Mouse (Mus musculus) neural tube, embryonic 15.5 days (tissue): ENCODE measurements around the gene Nusap1. TPM values are rescaled to one million over a fixed set of nuclear protein-coding genes. Genes with fewer than 3 reads are reported as not detected.
"Not testable (repeated sequence)": the region's sequence is repeated elsewhere in the genome, so short reads cannot be mapped to it uniquely, and the experiment has no call there.

Source experiments
- ATAC-seq: fragments of 200-750 bp; cut with Nextera tagmentation; 2 replicates; pipeline ENCODE4 v1.8.0; 2017; ENCODE audit warnings: mild to moderate bottlenecking, moderate TSS enrichment, moderate library complexity; ENCODE audit not compliant: low FRiP score
- H3K27ac ChIP-seq: fragments of 300-500 bp; sonication (generic); replicated peaks from 2 replicates; pipeline ENCODE4 v1.5.1; 2015; ENCODE audit warnings: mild to moderate bottlenecking, inconsistent platforms
- H3K27me3 ChIP-seq: fragments of 300-500 bp; sonication (generic); replicated peaks from 2 replicates; pipeline ENCODE4 v1.6.1; 2015; ENCODE audit warnings: inconsistent platforms
- H3K36me3 ChIP-seq: fragments of 300-500 bp; sonication (generic); 2 replicates; pipeline ENCODE4 v1.6.1; 2015; ENCODE audit warnings: inconsistent platforms
- H3K4me1 ChIP-seq: fragments of 300-500 bp; sonication (generic); 2 replicates; pipeline ENCODE4 v1.6.1; 2015; ENCODE audit warnings: inconsistent platforms
- H3K4me2 ChIP-seq: fragments of 300-500 bp; sonication (generic); 2 replicates; pipeline ENCODE4 v1.6.1; 2015; ENCODE audit warnings: inconsistent platforms, mild to moderate bottlenecking, moderate library complexity
- H3K4me3 ChIP-seq: fragments of 300-500 bp; sonication (generic); replicated peaks from 2 replicates; pipeline ENCODE4 v1.5.1; 2015; ENCODE audit warnings: mild to moderate bottlenecking, inconsistent platforms
- H3K9ac ChIP-seq: fragments of 300-500 bp; sonication (generic); replicated peaks from 2 replicates; pipeline ENCODE4 v1.6.1; 2015; ENCODE audit warnings: mild to moderate bottlenecking, inconsistent platforms
- H3K9me3 ChIP-seq: fragments of 300-500 bp; sonication (generic); replicated peaks from 2 replicates; pipeline ENCODE4 v1.6.1; 2016; ENCODE audit warnings: inconsistent platforms
- WGBS: fragments of 180-500 bp; shearing (Covaris S2); methylation state at CpG from one replicate; pipeline ENCODE4 v1.1.7; 2015; ENCODE audit warnings: mixed read lengths; 5-methylcytosine and 5-hydroxymethylcytosine counted together
- polyA plus RNA-seq: library from polyadenylated mRNA; unstranded; fragments of >200 nt; fragmentation: Nextera tagmentation; extraction: Ambion mirVana; gene quantifications from 2 replicates; pipeline ENCODE4 v1.2.1, GENCODE M21; 2015

Gene Nusap1
- polyA plus RNA-seq, 1 experiment from 2014 or later = 8.3 TPM

DNA sequence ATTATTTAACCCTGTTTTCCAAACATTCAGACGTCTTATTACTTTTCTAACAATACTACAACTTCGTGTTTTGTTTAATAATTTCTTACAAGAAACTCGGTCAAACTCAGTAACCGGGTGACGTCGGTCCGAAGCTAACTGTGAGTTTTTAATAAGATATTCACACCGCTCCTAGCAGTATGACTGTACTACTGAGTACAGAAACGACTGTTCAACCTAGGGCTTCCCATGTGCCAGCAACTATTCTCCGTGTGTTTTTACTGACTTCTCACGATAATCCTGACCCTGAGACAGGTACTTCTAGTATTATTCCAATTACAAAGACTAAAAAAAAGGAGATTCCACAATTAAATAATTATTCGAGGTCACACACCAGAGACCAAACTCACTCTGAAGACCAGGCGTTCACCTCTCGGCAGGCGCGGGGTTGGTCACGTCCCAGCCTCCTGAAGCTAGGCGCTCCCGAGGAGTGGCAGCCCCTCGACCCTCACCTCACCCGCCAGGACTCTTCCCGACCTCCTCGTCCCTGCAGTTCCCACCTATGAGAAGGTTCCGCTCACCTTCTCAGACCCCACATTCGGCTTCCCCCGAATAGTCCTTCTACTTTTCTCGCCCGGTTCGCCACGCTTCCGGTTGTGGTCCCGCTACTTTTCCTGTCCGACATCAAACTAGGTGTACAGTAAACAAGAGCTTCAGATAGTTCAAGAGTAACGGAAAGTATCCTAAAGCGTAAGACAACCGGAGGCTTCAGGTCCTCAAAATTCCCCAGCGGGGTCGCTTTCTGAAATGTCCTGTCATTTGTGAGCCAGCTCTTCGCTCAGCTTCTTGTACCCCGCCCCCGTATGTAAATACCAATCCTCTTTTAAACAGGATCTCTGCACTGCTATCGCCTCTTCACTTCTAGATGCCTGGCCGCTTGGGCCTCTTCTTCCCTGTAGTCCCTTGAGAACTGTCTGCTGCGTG, 44.4 kb downstream of the Nusap1 start, which contains the start of gene Ndufaf1:
Ndufaf1 (minus strand) TSS at position 608 of the 963 bp plus-strand sequence.
- Histone ChIP-seq H3K4me1 (peaks cover 10% of the 10 kb centered on the region), H3K9me3 (no peaks in the 10 kb centered on the region), H3K9ac (peak within 1 kb of the TSS; percentile 80), H3K27ac (peak within 1 kb of the TSS; percentile 51; the same call in 1 of the 2 replicates), H3K27me3 (no peaks in the 10 kb centered on the region), H3K36me3 (peaks cover 21% of the 10 kb centered on the region), H3K4me3 (peak within 1 kb of the TSS; percentile 90), H3K4me2 (peak within 1 kb of the TSS; percentile 86)
- peak; percentile 95 for ATAC-seq
- 2% methylated on average over 44 of the region's 44 CpGs for WGBS

DNA sequence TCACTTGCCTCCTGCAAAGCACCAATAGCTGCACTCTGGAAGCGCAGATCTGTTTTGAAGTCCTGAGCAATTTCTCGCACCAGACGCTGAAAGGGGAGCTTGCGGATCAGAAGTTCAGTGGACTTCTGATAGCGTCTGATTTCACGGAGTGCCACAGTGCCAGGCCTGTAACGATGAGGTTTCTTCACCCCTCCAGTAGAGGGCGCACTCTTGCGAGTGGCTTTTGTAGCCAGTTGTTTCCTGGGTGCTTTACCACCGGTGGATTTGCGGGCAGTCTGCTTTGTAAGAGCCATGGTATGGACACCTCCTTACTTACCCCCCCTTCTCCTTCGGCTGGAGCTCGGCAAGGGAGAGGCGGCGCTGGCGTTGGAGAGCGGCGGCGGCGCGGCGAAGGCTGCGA, 47.6 kb downstream of the Nusap1 start:
- H3K27ac ChIP-seq, H3K4me1 ChIP-seq, H3K9me3 ChIP-seq, H3K4me3 ChIP-seq, H3K36me3 ChIP-seq, H3K9ac ChIP-seq, H3K27me3 ChIP-seq, ATAC-seq, H3K4me2 ChIP-seq: not testable (repeated sequence)
- 69% methylated on average over 22 of the region's 23 CpGs for WGBS

DNA sequence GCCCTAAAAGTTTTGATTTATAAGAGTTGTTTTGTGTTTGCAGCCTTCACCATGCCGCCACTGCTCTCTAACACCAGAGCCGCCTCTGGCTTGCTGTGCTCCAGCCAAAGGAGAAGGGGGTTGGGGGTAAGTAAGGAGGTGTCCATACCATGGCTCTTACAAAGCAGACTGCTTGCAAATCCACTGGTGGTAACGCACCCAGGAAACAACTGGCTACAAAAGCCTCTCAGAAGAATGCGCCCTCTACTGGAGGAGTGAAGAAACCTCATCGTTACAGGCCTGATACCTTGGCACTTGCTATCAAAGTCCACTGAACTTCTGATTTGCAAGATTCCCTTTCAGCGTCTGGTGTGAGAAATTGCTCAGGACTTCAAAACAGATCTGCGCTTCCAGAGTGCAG, 50.9 kb downstream of the Nusap1 start:
- WGBS = 17% methylated on average over 7 of the region's 7 CpGs
- ATAC-seq = no peak
- no peak overlapping the region for H3K4me2 ChIP-seq
- H3K9ac ChIP-seq = no peak overlapping the region
- H3K36me3 ChIP-seq = no peaks in the 10 kb centered on the region
- no peaks in the 10 kb centered on the region for H3K9me3 ChIP-seq
- no peak overlapping the region for H3K4me3 ChIP-seq
- H3K27ac ChIP-seq = no peak overlapping the region
- H3K4me1 ChIP-seq = no peaks in the 10 kb centered on the region
- peaks cover 3% of the 10 kb centered on the region; the same call in 1 of the 2 replicates for H3K27me3 ChIP-seq

DNA sequence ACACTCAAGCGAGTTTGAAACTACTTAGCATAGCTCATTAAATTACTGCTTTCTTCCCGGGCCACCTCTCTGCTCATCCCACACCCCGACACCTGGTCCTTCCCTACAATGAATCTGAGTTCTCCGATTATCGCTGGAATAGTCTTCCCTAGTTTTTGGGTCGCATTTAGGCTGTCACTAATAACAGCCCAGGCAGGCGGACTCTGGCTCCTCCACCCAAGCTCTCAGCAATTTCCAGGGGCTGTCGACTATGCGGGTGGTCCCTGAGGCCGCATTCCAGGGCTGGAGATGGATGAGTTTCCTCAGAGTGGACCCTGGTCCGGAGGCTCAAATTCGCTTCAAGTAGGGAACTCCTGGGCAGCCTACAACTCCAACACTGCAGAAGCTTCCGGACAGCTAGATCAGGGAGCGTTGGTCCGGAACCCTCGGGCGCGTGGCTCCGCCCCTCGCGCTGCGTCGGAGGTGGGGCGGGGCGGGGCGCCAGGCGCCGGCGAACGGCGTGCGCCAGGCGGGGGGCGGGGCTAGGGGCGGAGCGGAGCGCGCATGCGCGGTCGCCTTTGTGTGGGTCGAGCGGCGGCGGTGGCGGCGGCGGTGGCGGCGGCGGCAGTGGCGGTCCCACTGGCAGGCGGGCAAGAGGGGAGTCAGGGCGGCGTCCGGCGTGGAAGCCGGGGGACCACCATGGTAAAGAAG, 56.6 kb downstream of the Nusap1 start, which contains the start of gene Rtf1:
Rtf1 (plus strand) TSS at position 544 of the 690 bp plus-strand sequence.
- peak within 1 kb of the TSS; percentile 97 for H3K4me3 ChIP-seq
- peak; percentile 97 for ATAC-seq
- peak within 1 kb of the TSS; percentile 78 for H3K4me2 ChIP-seq
- 0 out of 2 replicates have a peak, but pooled peaks cover 3% of the 10 kb centered on the region for H3K27me3 ChIP-seq
- H3K9ac ChIP-seq = peak within 1 kb of the TSS; percentile 99
- WGBS = under 1% methylated on average over 54 of the region's 58 CpGs
- H3K4me1 ChIP-seq = peaks cover 30% of the 10 kb centered on the region
- peak within 1 kb of the TSS; percentile 85 for H3K27ac ChIP-seq
- no peaks in the 10 kb centered on the region for H3K9me3 ChIP-seq
- no peaks in the 10 kb centered on the region for H3K36me3 ChIP-seq

DNA sequence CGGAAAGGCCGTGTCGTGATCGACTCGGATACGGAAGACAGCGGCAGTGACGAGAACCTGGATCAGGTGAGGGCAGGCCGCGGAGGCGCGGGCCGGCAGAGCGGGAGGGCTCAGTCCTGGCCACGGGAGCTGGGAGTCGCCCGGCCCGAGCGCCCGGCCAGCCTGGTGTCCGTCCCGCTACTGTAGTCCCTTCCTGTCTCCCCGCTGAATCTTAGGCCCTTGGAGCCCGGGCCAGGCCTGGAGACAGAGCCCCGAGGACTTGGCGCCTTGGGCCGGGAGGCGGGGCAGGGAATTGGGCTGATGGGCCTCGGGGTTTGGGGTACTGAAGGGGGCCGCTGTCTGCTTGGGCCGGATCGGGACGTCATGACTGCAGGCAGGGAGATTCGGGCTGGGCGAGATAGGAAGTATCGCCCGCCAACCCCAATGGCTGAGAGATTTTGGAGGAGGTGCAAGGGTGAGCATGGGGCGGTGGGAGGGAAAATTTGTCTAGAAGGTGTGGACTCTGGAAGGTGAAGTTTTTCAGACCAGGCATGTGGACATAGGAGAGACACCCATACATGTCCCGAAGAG, 57.2 kb downstream of the Nusap1 start:
- Histone ChIP-seq H3K9me3 (no peaks in the 10 kb centered on the region), H3K27me3 (0 out of 2 replicates have a peak, but pooled peaks cover 3% of the 10 kb centered on the region), H3K4me3 (peak overlapping the region; percentile 97), H3K4me1 (peaks cover 30% of the 10 kb centered on the region), H3K27ac (peak overlapping the region; percentile 81), H3K9ac (peak overlapping the region; percentile 99), H3K36me3 (no peaks in the 10 kb centered on the region), H3K4me2 (peak overlapping the region; percentile 78)
- under 1% methylated on average over 39 of the region's 39 CpGs for WGBS
- ATAC-seq = peak; percentile 85

DNA sequence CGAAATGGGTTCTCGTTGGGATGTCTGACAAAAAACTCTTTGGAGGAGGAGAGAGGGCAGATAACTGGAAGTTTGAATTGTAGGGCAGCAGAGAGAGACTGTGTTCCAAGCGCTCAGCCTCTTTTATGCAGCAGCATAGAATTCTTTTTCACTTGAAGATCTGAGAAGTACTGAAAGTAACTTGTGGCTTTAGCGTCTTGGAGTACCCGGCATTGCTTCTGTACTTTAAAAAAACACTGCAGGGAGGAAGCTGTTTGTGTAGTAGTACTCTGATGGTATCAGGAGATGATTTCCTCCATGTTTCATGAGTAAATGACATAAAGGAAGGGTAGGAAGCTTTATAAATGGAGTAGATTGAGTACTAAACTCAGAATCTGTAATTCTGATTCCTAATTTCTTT, 57.7 kb downstream of the Nusap1 start:
- H3K27ac ChIP-seq = peak overlapping the region; percentile 81; the same call in 1 of the 2 replicates
- 0 out of 2 replicates have a peak, but pooled peaks cover 3% of the 10 kb centered on the region for H3K27me3 ChIP-seq
- no peaks in the 10 kb centered on the region for H3K36me3 ChIP-seq
- peak overlapping the region; percentile 97 for H3K4me3 ChIP-seq
- no peaks in the 10 kb centered on the region for H3K9me3 ChIP-seq
- H3K9ac ChIP-seq = peak overlapping the region; percentile 99
- no peak for ATAC-seq
- H3K4me1 ChIP-seq = peaks cover 30% of the 10 kb centered on the region
- WGBS = 4% methylated on average over 5 of the region's 5 CpGs
- H3K4me2 ChIP-seq = peak overlapping the region; percentile 78

DNA sequence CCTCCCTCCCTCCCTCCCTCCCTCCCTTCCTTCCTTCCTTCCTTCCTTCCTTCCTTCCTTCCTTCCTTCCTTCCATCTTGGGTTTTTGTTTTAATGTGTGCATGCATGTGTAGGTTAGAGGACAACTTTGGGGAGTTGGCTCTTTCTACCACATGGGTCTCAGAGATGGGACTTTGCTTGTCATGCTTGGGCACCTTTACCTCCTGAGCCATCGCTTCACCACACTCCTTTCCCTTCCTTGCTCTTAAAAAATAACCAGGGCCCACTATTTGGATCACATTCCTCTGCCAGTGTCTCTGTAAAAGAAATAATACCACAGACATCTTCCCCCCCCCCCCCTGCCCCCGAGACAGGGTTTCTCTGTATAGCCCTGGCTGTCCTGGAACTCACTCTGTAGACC, 65.6 kb downstream of the Nusap1 start:
- Histone ChIP-seq H3K27ac (no peak overlapping the region), H3K4me2 (no peak overlapping the region), H3K9me3 (no peaks in the 10 kb centered on the region), H3K4me1 (no peaks in the 10 kb centered on the region), H3K9ac (no peak overlapping the region), H3K4me3 (no peak overlapping the region), H3K27me3 (no peaks in the 10 kb centered on the region), H3K36me3 (peaks cover 9% of the 10 kb centered on the region; the same call in 1 of the 2 replicates)
- no peak for ATAC-seq
- WGBS = 100% methylated on average over 1 of the region's 2 CpGs

DNA sequence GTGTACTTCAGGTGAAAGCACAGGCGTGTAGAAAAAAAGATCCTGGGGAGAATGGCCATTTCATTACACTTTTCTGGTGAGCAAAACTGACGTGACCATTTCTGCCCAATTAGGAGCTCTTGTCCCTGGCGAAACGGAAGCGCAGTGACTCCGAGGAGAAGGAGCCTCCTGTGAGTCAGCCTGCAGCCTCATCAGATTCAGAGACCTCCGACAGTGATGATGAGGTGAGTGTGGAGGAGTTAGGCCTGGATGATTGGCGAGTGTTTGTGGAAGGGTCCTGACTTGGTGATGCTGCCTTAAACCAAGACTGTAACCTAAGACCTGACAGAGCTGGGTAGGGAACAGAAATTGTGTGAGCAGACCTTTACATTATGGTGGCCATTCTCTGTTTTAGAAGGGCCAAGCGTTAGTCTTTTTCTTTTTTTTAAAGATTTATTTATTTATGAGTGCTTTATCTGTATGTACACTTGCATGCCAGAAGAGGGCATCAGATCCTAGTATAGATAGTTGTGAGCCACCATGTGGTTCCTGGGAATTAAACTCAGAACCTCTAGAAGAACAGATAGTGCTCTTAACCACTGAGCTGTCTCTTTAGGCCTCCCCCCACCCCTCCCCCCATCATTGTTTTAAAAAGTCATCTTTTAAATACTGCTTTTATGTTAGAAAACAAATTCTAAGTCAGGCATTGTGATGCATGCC, 74.1 kb downstream of the Nusap1 start:
- no peaks in the 10 kb centered on the region for H3K27me3 ChIP-seq
- no peak overlapping the region for H3K9ac ChIP-seq
- ATAC-seq = no peak
- no peak overlapping the region for H3K4me2 ChIP-seq
- H3K36me3 ChIP-seq = peaks cover 9% of the 10 kb centered on the region; the same call in 1 of the 2 replicates
- H3K27ac ChIP-seq = no peak overlapping the region
- no peak overlapping the region for H3K4me3 ChIP-seq
- no peaks in the 10 kb centered on the region; the same call in 1 of the 2 replicates for H3K4me1 ChIP-seq
- WGBS = 79% methylated on average over 9 of the region's 9 CpGs
- no peaks in the 10 kb centered on the region for H3K9me3 ChIP-seq

DNA sequence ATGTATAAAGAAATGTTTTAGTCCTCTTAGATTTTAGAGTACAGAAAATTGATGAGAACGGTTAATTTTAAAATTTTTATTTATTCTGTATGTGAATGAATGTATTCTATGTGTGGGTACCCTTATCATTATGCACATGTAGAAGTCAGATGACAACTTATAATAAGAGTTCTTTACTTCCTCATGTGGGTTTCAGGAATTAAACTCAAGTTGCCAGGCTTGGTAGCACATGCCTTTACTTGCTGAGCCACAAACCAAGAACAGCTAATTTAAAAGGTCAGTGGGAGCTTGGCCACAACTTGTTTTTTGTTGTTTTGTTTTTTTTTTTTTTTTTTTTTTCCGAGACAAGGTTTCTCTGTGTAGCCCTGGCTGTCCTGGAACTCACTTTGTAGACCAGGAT, 76.7 kb downstream of the Nusap1 start:
- WGBS = 81% methylated on average over 2 of the region's 2 CpGs
- Histone ChIP-seq H3K27ac (no peak overlapping the region), H3K4me2 (no peak overlapping the region), H3K9ac (no peak overlapping the region), H3K4me3 (no peak overlapping the region), H3K27me3 (no peaks in the 10 kb centered on the region), H3K4me1 (no peaks in the 10 kb centered on the region; the same call in 1 of the 2 replicates), H3K9me3 (no peaks in the 10 kb centered on the region), H3K36me3 (peaks cover 9% of the 10 kb centered on the region; the same call in 1 of the 2 replicates)
- ATAC-seq = no peak

DNA sequence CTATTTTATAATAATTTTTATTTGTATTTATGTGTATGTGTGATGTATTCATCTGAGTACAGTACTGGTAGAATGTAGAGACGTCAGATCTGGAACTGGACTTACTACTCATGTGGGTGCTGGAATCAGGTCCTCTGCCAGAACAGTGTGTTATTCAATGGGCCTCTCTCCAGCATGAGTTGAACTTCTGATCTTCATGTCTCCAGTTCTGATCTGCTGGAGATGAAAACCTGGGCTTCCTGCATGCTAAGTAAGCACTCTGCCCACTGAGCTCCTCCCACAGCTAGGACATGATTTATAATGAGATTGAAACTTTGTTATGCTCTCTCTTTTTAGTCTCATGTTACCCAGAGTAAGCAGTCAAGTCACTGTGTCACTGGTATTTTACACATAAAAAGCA, 78.0 kb downstream of the Nusap1 start:
- ATAC-seq = no peak
- no peaks in the 10 kb centered on the region for H3K9me3 ChIP-seq
- 84% methylated on average over 1 of the region's 1 CpGs for WGBS

DNA sequence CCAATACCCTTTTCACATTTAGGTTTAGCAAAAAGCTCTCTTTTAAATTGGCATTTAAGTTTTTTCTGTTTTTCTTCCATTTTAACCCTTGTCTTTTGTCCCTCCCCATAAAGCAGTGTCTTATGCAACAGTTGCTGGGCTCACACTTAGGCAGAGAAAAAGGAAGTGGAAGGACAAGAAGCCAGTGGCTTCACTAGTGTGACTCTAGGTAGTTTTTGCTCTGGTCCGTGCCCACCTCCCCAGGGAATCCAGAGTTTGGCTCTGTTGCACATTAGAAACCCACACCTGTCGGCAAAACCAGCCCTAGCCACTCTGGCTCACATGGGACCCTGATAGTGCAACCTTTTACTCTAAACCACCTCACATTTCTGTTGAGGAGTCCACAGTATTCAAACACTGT, 80.4 kb downstream of the Nusap1 start:
- no peaks in the 10 kb centered on the region for H3K27me3 ChIP-seq
- H3K9me3 ChIP-seq = no peaks in the 10 kb centered on the region
- H3K4me3 ChIP-seq = no peak overlapping the region
- WGBS = 91% methylated on average over 2 of the region's 2 CpGs
- no peak for ATAC-seq
- peaks cover 13% of the 10 kb centered on the region for H3K36me3 ChIP-seq
- H3K4me1 ChIP-seq = no peaks in the 10 kb centered on the region
- H3K27ac ChIP-seq = no peak overlapping the region
- H3K4me2 ChIP-seq = no peak overlapping the region
- no peak overlapping the region for H3K9ac ChIP-seq

More for the DNA sequence above, 78.0 kb downstream of the Nusap1 start:
- H3K27me3 ChIP-seq = no peaks in the 10 kb centered on the region
- no peak overlapping the region for H3K4me3 ChIP-seq
- no peak overlapping the region for H3K4me2 ChIP-seq
- H3K9ac ChIP-seq = no peak overlapping the region
- H3K36me3 ChIP-seq = peaks cover 9% of the 10 kb centered on the region; the same call in 1 of the 2 replicates
- no peaks in the 10 kb centered on the region; the same call in 1 of the 2 replicates for H3K4me1 ChIP-seq
- H3K27ac ChIP-seq = no peak overlapping the region
